Mouse (Mus musculus) spleen, adult 18-20 months (tissue): Measurements from ENCODE around the gene Cspg4.
A peak's percentile ranks its signal among the peaks of the same experiment; 100 is the strongest.
"Not testable (repeated sequence)": the region's sequence is repeated elsewhere in the genome, so short reads cannot be mapped to it uniquely, and the experiment has no call there.

Source experiments
- DNase-seq, 2 experiments: peaks; one replicate each; pipeline ENCODE4 v3.0.0; 2022; ENCODE audit warnings: mixed read lengths in 2 of 2

The Cspg4 gene

GRCm38 (mm10) chr9:56928041-56928811 is 63.4 kb downstream of the Cspg4 start, which contains the start of gene Snx33:
Snx33 (minus strand) TSS chr9:56928371.
- DNase-seq: peak; percentile 75 to 87

- no peak for DNase-seq
Observed at GRCm38 (mm10) chr9:56929496-56929895, 64.7 kb downstream of the Cspg4 start.

GRCm38 (mm10) chr9:56930556-56930955 is 65.7 kb downstream of the Cspg4 start:
- no peak for DNase-seq

- DNase-seq: no peak
Observed at GRCm38 (mm10) chr9:56936861-56937222, 72.0 kb downstream of the Cspg4 start.

DNA sequence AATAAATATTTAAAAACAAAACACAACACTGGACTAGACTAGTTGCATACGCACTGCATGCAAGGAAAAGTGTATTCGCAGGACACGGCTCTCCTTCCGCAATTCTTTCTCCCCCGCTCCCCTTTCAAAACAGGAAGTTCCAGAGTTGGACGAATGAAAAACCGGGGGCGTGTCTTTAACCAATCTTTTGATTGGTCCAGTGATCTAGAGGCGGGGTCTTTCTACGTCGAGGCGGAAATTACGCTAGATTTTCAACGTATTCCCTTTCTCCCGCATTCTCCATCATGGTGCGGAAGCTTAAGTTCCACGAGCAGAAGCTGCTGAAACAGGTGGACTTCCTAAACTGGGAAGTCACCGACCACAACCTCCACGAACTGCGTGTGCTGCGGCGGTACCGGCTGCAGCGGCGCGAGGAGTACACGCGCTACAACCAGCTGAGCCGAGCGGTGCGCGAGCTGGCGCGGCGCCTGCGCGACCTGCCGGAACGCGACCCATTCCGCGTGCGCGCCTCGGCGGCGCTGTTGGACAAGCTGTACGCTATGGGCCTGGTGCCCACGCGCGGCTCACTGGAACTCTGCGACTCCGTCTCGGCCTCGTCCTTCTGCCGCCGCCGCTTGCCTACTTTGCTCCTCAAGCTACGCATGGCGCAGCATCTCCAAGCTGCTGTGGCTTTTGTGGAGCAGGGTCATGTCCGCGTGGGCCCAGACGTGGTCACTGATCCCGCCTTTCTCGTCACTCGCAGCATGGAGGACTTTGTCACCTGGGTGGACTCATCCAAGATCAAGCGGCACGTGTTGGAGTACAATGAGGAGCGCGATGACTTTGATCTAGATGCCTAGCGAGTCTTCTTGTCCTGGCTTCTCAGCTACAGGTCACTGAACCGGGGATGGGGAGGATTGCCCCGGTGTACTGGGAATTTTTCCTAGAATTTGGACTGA is 72.7 kb downstream of the Cspg4 start, which contains the start of gene Imp3:
Gene Imp3 (plus strand): TSS at position 253 of the 938 bp plus-strand sequence.
- DNase-seq: peak; percentile 73 to 81

DNA sequence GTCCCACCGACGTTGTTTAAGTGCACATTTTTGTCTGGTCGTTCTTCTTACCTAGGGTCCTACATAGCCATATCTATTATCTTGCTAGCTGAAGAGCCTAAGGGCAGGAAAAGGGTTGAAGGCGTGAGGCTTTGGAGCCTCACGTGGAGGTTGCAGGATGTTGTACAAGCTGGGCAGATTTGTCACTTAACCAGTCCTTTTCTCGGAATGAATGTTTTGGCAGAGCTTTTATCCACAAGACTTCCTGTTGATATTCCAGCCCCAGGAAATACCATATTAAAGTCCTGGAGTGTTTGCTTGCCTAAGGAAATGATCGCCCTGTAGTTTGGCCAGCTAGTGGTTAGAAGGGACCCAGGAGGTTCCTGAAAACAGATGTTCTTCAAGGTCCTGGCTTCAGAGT is 73.5 kb downstream of the Cspg4 start:
- DNase-seq: no peak

DNA sequence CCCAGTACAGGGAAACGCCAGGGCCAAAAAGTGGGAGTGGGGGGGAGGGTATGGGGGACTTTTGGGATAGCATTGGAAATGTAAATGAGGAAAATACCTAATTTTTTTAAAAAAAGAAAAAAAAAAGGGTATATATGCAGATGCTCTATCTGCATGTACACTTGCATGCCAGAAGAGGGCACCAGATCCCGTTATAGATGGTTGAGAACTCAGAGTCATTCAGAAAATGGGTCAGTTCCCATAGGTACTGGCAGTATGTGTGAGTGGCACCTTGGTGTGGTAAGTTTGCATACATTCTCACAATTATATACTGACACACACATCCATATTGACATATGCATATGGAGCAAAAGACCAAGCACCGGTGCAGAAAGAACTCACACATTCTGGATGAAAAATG is 82.6 kb downstream of the Cspg4 start:
- peak in 1 of 2 experiments; percentile 51 for DNase-seq

GRCm38 (mm10) chr9:56948699-56949098 is 83.9 kb downstream of the Cspg4 start:
- not testable (repeated sequence) for DNase-seq
